Mouse (Mus musculus) inflammation-experienced regulatory T-cells, adult 6 months (primary cell): ENCODE results near the gene Lsmem1. TPM values are rescaled to one million over a fixed set of nuclear protein-coding genes. Genes with fewer than 3 reads are reported as not detected.
A peak's percentile ranks its signal among the peaks of the same experiment; 100 is the strongest.
"Not testable (repeated sequence)": the region's sequence is repeated elsewhere in the genome, so short reads cannot be mapped to it uniquely, and the experiment has no call there.

Experiments
- ATAC-seq: one replicate; pipeline ENCODE4 v1.8.0; 2017
- polyA plus RNA-seq, 3 experiments: library from polyadenylated mRNA; unstranded; fragments of 100-300 nt; shearing (Covaris generic); gene quantifications; one replicate each; pipeline ENCODE4 v1.2.1; 2017

Gene Lsmem1
- polyA plus RNA-seq, 3 experiments from 2014 or later = 0.38 TPM; not detected in 2

- ATAC-seq = no peak
These were observed 9.8 kb upstream of the Lsmem1 start for GRCm38 (mm10) chr12:40209049-40209448.

- no peak for ATAC-seq
These were observed 8.6 kb upstream of the Lsmem1 start for GRCm38 (mm10) chr12:40207909-40208308.

DNA sequence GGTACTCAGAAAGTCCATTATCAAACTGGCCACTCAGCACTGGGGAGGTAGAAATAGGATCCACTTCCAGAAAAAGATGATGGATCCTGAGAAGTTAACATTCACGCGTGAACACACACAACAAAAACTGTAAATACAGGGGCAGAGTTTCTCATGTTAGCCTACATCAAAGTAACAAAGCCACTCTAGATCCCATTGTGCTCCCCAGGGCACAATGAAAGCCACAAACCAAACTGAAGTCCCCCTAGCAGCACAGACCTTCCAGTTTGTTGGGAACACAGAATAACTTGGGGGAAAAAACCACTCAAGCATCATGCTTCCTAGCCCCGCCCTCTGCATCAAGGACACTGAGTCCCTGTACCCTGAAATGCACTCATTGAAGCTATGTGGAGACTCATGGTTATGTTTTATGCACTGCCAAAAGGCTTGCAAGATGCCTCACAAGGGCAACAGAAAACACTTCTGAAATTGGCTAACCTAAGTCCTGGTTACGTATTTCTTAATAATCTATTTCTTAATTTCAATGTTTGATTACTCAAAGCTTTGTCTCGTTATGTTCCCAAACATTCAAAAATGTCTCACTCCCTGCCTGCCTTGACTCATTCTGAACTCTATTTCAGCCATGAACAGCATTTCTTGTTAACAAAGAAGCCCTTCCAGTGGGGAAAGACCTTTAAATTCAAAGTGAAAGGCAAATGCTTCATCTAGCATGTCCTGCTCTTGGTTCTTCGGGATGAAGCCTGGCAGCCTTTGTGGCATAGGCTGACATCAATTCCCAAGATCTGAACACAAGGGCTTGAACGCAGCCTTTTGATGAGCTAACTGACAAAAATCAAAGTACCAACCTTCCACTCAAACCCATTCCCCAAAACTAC is 3.1 kb upstream of the Lsmem1 start:
- ATAC-seq = no peak

DNA sequence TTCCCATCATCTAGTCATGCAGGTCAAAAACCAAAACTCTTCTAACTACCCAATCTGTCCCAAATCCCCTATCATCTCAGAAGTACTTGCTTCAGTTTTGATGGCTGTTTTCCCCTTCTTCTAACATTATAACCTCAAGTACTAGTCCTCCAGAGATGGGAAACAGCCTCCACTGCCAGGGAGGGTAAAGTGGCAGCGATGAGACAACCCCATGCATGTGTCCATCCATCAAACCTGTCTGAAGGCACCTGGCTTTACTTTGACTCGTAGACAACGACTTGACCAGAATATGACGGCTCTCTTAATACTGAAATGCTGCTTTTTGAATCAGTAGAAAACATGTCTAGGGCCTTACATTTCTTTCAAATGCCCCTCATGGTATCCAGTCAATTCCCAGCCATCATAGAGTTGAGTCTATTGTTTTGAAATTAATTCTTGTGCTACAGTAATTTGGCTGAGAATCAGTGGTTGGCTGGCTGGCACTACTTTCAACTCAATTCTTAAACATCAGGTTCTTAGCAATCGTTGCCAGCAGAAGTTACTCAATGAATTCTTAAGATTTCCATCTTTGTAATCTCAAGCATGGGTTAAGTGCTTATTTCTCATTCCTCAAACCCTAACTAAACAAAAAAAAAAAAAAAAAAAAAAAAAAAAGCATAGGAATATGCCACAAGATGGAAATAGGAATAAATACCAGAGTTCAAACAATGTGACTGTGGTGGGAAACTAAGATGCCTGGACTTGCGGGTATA is 1.4 kb upstream of the Lsmem1 start:
- no peak for ATAC-seq

DNA sequence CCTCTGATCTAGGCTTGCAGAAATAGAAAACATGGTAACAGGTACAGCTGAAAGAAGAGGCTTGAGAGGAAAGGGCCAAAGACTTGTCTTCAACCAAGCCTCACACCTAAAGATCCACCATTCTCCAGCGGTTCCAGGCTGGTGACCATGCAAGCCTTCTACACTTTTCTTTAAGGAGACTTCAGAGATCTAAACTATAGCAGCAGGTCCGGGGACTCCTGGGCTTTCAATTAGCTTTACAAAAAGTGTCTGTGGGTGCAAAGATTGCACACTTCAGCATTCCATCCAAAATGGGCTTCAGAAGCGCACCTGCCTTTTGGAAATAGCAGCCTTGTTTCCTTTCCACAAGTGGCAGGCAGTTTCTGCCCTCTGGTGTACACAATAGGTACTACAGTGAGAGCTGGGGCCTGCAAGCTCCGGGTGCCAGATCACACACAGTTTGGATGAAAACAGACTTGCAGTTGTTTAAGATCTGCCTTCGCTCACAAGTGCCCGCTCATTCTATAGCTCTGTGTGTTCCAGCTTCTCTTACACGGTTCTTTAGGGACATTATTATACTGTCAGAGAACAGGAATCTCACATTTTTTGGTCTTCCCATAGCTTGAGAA is 609 bp upstream of the Lsmem1 start:
- peak; percentile 78 for ATAC-seq

DNA sequence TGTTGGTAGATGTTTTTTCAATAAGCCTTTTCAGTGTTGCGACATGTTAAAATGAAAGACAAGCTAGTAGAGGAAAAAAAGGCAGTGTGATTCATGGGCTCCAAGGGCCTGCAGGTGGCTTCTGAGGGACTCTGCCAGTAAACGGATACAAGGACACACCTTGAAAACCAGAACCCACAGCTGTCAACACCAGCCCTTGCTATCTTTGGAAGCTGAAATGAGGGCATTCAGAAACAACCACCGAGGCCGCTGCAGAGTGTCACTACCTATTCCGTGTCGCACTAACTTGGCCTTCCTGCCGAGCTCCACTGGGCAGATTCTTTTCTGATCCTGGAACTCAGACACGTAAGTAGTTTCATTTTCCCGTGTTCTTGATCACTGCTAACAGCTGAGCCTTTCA is 863 bp downstream of the Lsmem1 start:
- ATAC-seq = peak; percentile 44

- no peak for ATAC-seq
These were observed 1.3 kb downstream of the Lsmem1 start for GRCm38 (mm10) chr12:40198019-40198418.

- no peak for ATAC-seq
These were observed 1.8 kb downstream of the Lsmem1 start for GRCm38 (mm10) chr12:40197511-40197910.

GRCm38 (mm10) chr12:40185474-40185873 is 13.8 kb downstream of the Lsmem1 start:
- no peak for ATAC-seq

GRCm38 (mm10) chr12:40177089-40177488 is 22.2 kb downstream of the Lsmem1 start:
- peak; percentile 80 for ATAC-seq

- ATAC-seq = no peak
These were observed 23.1 kb downstream of the Lsmem1 start for GRCm38 (mm10) chr12:40176158-40176557.

DNA sequence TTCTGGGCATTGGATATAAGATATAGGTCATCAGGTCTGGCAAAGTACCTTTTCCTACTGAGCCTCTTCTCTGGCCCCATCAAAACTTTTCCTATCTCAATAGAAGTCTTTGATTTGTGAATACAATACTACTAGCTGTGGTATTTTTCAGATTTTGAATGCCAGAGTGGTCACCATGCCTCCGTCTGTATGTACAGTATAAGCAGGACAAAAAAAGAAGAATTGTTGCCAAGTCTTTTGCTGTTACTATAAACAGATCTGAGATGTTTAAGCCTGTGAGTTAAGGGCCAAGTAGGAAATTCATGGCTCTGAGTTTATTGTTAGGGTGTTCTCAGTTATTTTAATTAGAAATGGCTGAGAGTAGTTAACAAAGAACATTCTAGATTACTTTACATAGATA is 24.1 kb downstream of the Lsmem1 start:
- ATAC-seq = not testable (repeated sequence)

DNA sequence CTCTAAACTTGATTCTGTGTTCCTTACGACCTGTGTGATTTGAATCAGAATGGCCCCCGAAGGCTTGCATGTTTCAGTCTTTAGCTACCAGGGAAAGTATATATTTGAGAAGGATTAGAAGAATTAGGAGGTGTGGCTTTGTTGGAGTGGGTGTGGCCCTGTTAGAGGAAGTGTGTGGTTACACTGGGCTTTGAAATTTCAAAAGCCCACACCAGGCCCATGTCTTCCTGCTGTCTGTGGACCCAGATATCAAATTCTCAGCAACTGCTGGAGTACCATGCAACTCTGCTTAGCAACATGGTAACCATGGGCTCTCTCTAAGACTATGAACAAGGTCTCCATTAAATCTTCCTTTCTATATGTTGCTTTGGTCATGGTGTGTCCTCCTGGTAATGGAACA is 27.7 kb downstream of the Lsmem1 start:
- no peak for ATAC-seq

DNA sequence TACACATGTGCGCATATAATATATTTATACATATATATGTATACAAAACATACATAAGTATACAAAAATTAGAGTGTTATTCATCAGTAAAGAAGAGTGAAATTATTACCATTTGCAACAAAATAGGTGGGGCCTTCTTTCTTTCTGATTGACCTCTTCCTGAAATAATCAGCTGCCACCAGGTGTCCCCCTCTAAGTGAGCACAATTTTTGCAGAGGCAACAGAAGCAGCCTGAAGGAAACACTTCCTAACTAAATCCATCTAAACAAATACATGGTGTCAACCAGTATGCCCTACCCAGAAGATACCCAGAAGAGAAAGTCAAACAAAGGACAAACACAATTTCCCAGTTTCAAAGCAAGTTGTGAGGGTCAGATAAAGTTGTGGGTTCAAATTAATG is 29.6 kb downstream of the Lsmem1 start:
- ATAC-seq = no peak

DNA sequence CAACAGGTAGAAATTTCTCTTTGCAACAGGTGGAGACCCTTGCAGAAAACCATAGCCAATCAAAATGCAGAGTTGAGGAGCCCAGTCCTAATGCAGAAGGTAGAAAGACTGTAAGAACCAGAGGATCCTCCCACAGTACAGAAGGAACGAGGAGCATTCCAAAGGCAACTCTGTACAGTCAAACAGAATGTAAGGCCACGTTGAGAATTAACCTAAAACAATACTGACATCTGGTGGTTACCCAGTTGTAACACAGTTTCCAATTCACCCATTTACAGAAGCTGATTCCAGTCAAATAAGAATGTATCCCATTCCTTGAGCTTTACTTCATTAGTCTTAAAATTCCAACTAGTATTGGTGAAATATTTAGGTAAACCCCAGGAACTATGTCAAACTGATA is 34.7 kb downstream of the Lsmem1 start:
- ATAC-seq = peak; percentile 83

GRCm38 (mm10) chr12:40160777-40161176 is 38.5 kb downstream of the Lsmem1 start:
- no peak for ATAC-seq

DNA sequence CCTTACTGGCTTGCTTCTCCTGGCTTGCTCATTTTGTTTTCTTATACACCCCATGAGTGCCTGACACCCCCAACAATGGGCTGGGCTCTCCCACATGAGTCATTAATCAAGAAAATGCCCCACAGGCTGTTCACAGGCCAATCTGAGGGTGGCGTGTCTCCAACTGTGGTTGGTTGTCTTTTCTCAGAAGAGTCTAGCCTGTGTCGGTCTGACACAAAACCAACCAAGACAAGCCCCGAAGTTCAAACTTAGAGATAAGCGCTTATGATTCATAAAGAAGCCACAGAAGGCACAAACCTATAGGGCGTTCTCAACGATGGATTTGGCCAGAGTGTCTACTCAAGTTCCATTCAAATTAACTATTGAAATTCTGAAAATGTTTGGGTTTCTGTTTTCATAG is 45.1 kb downstream of the Lsmem1 start:
- ATAC-seq = no peak

DNA sequence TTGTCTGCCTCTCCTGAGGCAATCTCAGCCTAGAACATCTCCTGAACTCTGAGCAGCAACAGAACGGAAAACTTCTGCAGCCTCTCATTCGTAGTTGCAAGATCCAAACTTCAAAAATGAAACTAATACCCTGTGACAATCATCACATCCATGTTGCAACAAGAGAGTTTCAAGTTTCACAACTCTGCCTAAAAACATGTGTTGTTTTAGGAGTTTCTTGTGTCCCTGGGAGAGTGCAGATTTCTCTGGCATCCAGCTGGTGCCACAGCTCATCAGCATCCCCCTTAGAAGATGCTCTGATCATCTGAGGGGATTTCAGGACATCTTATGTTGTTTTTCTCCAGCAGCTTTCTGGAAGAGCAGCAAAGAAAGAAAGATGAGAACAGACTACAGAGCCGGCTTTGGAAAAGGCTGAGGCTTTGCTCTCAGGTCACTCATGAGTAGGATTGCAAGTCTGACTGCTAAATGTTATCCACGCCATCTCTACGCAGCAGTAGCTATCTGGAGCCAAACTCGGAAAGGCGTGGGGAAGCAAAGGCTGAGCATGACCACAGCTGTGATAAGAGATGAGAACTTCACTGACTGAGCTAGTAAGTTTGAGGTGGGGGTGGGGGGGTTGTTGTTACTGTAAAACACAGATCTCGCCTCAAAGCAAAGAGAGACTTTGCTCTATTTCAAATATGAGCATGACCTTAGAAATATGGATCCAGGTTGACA is 46.8 kb downstream of the Lsmem1 start:
- ATAC-seq = no peak

DNA sequence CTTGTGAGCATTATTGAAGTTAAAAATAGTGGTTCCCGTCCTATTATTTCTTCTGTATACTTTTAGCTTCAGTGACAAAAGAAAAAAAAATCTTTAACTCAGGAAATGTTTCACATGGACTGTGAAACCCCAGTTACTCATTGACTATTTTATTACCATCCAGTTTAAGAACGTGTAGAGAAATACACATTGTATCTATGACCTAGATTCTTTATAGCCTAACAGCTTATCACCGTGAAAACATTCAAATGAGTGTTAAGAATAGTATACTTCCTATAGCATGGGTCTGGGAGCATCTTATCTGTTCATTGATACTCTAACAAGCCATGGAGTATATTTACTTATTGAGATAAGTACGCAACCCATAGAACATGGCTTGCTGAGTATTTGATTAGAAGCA is 52.0 kb downstream of the Lsmem1 start:
- no peak for ATAC-seq

DNA sequence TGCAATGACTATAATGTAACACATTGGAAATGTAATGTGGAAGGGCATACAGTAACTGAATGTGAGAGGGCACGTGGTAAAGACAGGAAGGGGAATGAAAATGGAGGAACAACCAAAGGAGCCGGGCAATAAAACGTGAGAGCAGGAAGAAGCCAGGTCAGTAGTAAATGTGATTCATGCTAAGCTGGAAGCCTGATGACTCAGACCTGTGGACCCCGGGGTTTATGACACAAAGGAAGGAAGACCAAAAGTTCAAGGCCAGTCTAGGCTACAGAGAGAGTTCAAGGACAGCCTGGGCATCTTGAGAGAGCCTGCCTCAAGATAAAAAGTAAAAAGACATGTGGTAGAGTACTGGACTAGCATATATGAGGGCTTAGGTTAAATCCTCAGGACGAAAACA is 52.8 kb downstream of the Lsmem1 start:
- ATAC-seq = no peak

DNA sequence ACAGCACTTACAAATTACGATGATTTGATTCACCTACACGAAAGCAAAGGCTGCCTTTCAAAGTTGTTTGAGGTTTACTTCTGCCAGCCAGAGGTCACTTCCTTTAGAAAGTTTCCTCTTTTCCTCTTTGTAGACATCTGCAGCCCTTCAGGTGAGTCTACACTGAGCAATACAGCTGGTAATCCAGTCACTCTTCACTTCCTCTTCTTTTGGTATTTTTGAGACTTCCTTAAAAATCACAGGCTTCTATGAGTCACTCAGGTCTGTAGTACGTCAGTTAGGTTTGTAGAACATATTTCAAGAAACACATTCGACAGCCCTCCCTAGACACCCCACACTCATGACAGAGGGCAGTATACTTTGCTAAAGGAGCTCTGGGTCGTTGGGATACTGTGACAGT is 58.6 kb downstream of the Lsmem1 start:
- ATAC-seq = no peak

GRCm38 (mm10) chr12:40139484-40140245 is 59.6 kb downstream of the Lsmem1 start:
- no peak for ATAC-seq
